ENCODE assay signal across 11 mouse cellular contexts in the genomic region with DNA sequence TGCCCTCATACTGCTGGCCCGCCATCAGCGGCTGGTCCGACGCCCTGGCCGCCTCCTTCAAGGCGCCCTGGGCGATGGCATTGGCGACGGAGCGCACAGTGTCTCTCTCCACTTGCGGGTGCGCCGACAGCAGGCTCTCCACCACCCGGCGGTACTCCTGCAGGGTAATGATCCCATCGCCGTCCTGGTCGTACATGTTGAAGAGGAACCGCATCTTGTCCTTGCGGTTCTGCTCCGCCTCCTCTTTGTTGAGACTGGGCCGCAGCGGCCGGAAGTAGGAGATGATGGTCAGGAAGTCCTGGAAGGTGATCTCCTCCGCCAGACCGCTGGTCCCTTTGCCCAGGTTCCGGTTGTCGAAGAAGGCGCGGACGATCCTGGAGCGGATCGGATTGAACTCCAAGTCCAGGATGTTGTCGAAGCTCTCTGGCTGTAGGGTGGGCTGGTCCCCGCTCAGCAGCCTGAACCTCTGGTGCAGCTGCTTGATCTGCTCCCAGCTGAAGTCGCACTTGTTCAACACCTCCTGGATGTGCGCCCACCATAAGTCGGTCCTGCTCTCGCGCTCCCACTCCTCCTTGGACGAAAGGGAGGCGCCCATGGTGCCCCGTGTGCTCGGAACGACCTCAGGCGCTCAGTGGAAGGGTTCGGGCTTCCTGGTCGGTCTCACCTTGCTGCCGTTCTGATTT. TPM values are rescaled to one million over a fixed set of nuclear protein-coding genes. Genes with fewer than 3 reads are reported as not detected.
A peak's percentile ranks its signal among the peaks of the same experiment; 100 is the strongest.
DNase-seq lines count a peak whose midpoint lies in the region; ATAC-seq and TF ChIP-seq lines count a peak whose summit lies in the region.
"Had no signal": no experiment of that assay in that cellular context is flagged by ENCODE, and none has a peak within 500 bp of the region (broad histone marks: within the 10 kb centered on the region; RNA-seq: fewer than 3 reads in every experiment).

A gene (minus strand): TSS at position 633 of the 683 bp plus-strand sequence.

- H3K4me3 ChIP-seq in bone marrow, adult 2 months (replicated peaks; ENCODE audit: control insufficient read depth, low read depth, low read length) = peak within 1 kb of the TSS; percentile 26
- H3K4me3 ChIP-seq in heart, postnatal 0 days (ENCODE audit: low read depth, low read length) = peak within 1 kb of the TSS; percentile 18; the same call in 1 of the 2 replicates

- no peak within 1 kb of the TSS for H3K27ac ChIP-seq in bone marrow, adult 2 months (ENCODE audit: control insufficient read depth, insufficient read depth, low read depth, low read length, poor library complexity)
- H3K27ac ChIP-seq in heart, postnatal 0 days (ENCODE audit: low read depth) = no peak within 1 kb of the TSS

- no peak for ATAC-seq in heart, postnatal 0 days (ENCODE audit: insufficient read depth, low read depth)

- DNase-seq in kidney, adult 18-20 months = peak; percentile 8
- DNase-seq in kidney, adult 11 months = no peak
- no peak for DNase-seq in heart, postnatal 0 days (ENCODE audit: low spot score)
- peak; percentile 5 for DNase-seq in lung, postnatal 10 days
- no peak for DNase-seq in right cerebral cortex, postnatal 14 days
- DNase-seq in right cerebral cortex, adult 18-20 months = no peak
- no peak for DNase-seq in urinary bladder, postnatal 4 days (ENCODE audit: low spot score in 2 of 2)
- DNase-seq: midbrain, embryonic 14.5 days; thymus, postnatal 4 days had no signal

- H3K9ac ChIP-seq in heart, postnatal 0 days (replicated peaks; ENCODE audit: low read depth, low read length) = no peak within 1 kb of the TSS

- H3K4me2 ChIP-seq in heart, postnatal 0 days (ENCODE audit: low read depth, low read length) = peak within 1 kb of the TSS; percentile 28; the same call in 1 of the 2 replicates

- TF ChIP-seq CTCF in bone marrow, adult 2 months (IDR thresholded peaks at IDR 0.05; ENCODE audit: control insufficient read depth, insufficient read depth, low read length) = no peak
- TF ChIP-seq CTCF in heart, postnatal 0 days (IDR thresholded peaks at IDR 0.05; ENCODE audit: low read depth) = no peak

- no peak for TF ChIP-seq EP300 in heart, postnatal 0 days (IDR thresholded peaks at IDR 0.05; ENCODE audit: low read depth)

- 24% methylated on average over 49 of the region's 49 CpGs for WGBS in bone marrow, adult 2 months
- 32% methylated on average over 49 of the region's 49 CpGs for WGBS in heart, postnatal 0 days

- no peaks in the 10 kb centered on the region for H3K9me3 ChIP-seq in heart, postnatal 0 days (replicated peaks; ENCODE audit: control insufficient read depth, low read length)

- H3K36me3 ChIP-seq in heart, postnatal 0 days (replicated peaks; ENCODE audit: control insufficient read depth, insufficient read depth, low read length) = no peaks in the 10 kb centered on the region

- H3K4me1 ChIP-seq in bone marrow, adult 2 months (ENCODE audit: control insufficient read depth, insufficient read depth, low read length) = no peaks in the 10 kb centered on the region
- no peaks in the 10 kb centered on the region for H3K4me1 ChIP-seq in heart, postnatal 0 days (ENCODE audit: control insufficient read depth, insufficient read depth)

- H3K27me3 ChIP-seq in heart, postnatal 0 days (ENCODE audit: control insufficient read depth, insufficient read depth, low read length) = peaks cover 20% of the 10 kb centered on the region

- no peak for TF ChIP-seq POLR2A in bone marrow, adult 2 months (IDR thresholded peaks at IDR 0.05; ENCODE audit: borderline replicate concordance, control insufficient read depth, low read depth, low read length)

RNA-seq across cellular contexts. Expression of the gene that starts here (rescaled TPM):
- not detected in 2 replicates for polyA plus RNA-seq in bone marrow, adult 2 months (2011; ENCODE audit: insufficient read depth, insufficient read length, low replicate concordance, missing spikeins)
- not detected in 2 replicates for total RNA-seq in heart, postnatal 0 days (2014; rRNA removed; ENCODE audit: low replicate concordance)
- 0.14 TPM in 1 of 2 replicates, not detected in the other for polyA plus RNA-seq in heart, postnatal 0 days (2015; fragmentation: Nextera tagmentation; extraction: Ambion mirVana)
- total RNA-seq: hematopoietic stem cell, adult 5-6 weeks had no signal
- polyA plus RNA-seq: midbrain, embryonic 14.5 days had no signal

Comparison
In these comparisons a context has a peak if more than half of its experiments do, and no peak if none do; other contexts are left out.
1. DNase-seq: peak in kidney, adult 18-20 months (single experiment) and lung, postnatal 10 days (single experiment); none in kidney, adult 11 months (single experiment), heart, postnatal 0 days (single experiment), right cerebral cortex, postnatal 14 days (single experiment), right cerebral cortex, adult 18-20 months (single experiment) and urinary bladder, postnatal 4 days (0 of 2).